Mouse (Mus musculus): ENCODE measurements around the gene Cyp2c23.
A peak's percentile ranks its signal among the peaks of the same experiment; 100 is the strongest.

Cyp2c23 gene

GRCm38 (mm10) chr19:43972129-43972528 lies 56.9 kb downstream of the Cyp2c23 start:
- no peak for DNase-seq (ENCODE audit: extremely low read depth, low read depth)

- no peak for DNase-seq (ENCODE audit: extremely low read depth, low read depth)
Measured at GRCm38 (mm10) chr19:43968436-43969026, 60.5 kb downstream of the Cyp2c23 start.

GRCm38 (mm10) chr19:43966481-43966880 lies 62.5 kb downstream of the Cyp2c23 start:
- no peak for DNase-seq (ENCODE audit: extremely low read depth, low read depth)

DNA sequence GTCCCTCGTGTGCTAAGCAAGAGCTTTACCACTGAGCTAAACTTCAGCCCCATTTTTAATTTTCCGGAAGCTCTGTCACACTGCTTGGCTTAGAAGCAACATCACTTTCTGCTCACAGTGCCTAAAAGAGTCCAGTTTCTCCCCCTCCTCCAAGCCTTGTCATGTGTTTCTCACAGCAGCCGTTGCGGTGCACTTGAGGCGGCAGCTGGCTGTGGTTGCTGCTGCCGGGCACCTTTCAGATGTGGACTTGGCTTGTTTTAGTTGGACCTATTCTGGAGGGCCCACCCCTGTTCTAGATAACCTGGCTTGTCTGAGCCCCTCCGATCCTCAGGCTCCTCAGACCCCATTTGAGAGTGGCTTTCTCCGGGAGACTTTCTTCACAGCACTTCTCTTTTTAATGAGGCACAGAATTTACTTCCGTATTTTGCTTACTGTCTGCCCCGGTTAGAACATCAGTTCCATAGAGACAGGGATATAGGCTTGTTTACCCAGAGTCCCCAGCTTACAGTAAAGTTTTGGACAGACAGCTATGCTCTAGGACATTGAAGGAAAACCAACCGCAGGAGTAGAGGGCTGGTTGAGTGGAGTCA lies 63.4 kb downstream of the Cyp2c23 start:
- peak; percentile 58 for DNase-seq (ENCODE audit: extremely low read depth, low read depth)

DNA sequence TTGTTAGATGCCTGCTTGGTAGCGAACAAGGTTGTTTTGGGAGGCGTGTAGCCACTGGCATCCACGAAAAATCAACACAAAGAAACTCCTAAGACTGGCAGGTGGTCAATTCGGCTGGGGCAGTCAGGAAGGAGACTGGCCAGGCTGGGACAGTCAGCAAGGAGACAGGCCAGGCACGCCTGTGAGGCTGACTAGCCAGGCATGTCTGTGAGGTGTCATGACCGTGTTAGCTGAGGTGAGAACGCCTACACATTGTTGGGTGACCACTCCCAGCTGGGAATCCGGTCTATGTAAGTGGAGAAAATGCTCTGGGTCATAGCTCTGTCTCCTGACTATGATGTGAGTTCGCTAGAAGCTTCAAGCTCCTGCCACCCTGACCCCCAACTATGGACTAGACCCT lies 66.2 kb downstream of the Cyp2c23 start:
- DNase-seq (ENCODE audit: extremely low read depth, low read depth) = no peak

DNA sequence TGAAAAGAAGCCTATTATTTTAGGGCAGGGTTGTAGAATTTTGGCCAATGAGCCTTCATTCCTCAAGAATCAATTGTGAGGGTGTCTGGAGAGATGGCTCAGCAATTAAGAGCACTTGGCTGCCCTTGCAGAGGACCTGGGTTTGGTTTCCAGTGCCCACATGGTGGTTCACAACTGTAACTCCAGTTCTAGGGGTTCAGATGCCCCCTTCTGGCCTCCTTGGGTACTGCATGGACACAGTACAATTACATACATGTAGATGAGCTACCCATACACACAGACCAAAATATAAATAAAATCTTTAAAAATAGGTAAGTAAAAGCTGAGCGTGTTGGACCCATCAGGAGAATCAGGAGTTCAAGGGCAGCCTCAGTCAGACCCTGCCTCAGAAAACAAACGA lies 67.8 kb downstream of the Cyp2c23 start:
- no peak for DNase-seq (ENCODE audit: extremely low read depth, low read depth)

GRCm38 (mm10) chr19:43960014-43960413 lies 69.0 kb downstream of the Cyp2c23 start:
- no peak for DNase-seq (ENCODE audit: extremely low read depth, low read depth)

DNA sequence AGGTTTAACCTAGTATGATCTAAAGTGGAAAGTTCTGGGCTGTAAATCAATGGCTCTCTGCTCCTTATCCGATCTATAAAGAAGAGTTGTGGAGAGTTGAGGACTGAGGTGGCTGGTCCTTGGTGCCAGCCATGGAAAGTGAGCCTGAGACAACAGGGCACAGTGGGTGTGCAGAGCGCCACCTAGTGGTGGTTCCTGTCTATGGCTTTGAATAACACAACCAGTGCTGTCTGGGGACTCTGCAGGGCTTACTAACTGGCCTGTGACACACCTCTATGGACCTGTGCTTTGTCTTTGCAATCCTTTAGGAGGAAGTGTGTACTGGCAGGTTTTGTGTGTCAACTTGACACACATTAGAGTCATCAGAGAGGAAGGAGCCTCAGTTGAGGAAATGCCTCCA lies 69.8 kb downstream of the Cyp2c23 start:
- DNase-seq (ENCODE audit: extremely low read depth, low read depth) = peak; percentile 67

DNA sequence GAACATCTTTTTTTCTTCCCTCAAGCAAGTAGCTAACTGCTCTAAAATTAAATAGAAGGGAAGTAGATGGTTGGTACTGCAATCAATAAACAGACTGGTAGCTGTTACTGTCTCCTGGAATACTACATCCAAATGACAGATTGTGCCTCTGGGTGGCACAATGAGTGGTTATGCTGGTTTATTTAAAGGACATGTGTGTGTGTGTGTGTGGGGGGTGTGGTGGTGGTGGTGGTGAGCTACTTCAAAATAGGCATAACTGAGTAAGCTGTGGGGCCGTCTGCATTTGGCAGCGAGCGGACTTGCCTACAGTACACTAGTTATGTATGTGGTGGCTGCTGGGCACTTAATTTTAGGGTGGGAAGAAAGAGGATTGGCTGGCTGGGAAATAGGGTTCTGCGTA lies 71.1 kb downstream of the Cyp2c23 start:
- DNase-seq (ENCODE audit: extremely low read depth, low read depth) = no peak

GRCm38 (mm10) chr19:43957402-43957801 lies 71.6 kb downstream of the Cyp2c23 start:
- no peak for DNase-seq (ENCODE audit: extremely low read depth, low read depth)

- no peak for DNase-seq (ENCODE audit: extremely low read depth, low read depth)
Measured at GRCm38 (mm10) chr19:43955266-43955665, 73.7 kb downstream of the Cyp2c23 start.

Data from MEL-GATA-1-ER (cell line).